Mouse (Mus musculus): ENCODE measurements around the gene Zfp729a. TPM values are rescaled to one million over a fixed set of nuclear protein-coding genes. Genes with fewer than 3 reads are reported as not detected.

Gene Zfp729a
- polyA plus RNA-seq (2015; fragmentation: Nextera tagmentation; extraction: Ambion mirVana) = 1.4 and 1.7 TPM in 2 replicates

DNA sequence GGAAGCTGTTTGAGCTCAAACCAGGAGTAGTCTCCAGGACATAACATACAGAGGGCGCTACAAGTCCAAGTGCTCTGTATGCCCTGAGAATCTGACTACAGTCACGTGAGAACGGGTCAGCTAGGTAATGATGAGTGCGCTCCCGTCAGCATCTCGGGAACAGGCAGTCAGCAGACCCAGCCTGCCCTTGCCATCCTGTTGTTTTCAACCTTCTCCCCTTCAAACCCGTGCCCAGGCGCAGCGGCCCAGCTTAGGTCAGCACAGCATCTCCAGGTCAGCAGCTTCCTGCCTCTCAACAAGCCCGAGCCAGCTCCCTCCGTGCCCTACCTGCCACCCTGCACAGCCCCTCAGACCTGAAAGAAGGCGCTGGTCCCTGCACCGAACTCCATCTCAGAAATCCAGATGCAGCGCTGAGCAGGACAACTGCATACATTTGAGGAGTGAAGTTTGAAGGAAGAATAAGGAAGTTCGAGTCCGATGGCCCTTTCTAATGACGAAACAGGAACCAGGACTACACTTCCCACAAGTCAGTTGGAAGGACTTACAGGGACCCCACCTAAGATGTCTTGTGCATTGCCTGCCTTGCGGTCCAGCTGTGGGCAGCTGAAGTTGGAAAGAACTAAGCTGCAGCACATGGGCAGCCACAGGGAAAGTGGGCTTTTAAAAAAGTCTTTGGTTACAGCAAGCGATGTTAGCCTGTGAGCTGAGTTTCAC, at the start of gene Zfp729a, which contains the start of gene Gm49345:
TSS of gene Zfp729a (minus strand) at position 498 of the 714 bp plus-strand sequence.
TSS of gene Gm49345 (minus strand) at position 476 of the 714 bp plus-strand sequence.

GRCm38 (mm10) chr13:67686971-67687370, 49.4 kb upstream of the Zfp729a start, which contains the start of gene Zfp738:
Gene Zfp738 (minus strand): TSS chr13:67687071.

DNA sequence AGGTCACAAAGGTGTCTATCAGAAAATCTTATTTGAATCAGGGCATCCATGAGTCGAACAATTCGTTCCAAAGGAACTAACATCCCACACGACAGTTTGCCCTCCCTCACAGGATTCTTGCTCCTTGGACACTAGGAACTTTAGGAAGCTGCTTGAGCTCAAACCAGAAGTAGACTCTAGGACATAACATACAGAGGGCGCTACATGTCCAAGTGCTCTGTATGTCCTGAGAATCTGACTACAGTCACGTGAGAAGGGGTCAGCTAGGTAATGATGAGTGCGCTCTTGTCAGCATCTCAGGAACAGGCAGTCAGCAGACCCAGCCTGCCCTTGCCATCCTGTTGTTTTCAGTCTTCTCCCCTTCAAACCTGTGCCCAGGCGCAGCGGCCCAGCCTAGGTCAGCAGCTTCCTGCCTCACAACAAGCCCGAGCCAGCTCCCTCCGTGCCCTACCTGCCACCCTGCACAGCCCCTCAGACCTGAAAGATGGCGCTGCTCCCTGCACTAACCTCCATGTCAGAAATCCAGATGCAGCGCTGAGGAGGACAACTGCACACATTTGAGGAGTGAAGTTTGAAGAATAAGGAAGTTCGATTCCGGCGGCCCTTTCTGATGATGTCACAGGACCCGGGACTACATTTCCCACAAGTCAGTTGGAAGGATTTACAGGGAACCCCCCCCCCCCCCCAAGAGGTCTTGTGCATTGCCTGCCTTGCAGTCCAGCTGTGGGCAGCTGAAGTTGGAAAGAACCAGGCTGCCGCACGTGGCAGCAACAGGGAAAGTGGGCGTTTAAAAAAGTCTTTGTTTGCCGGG, 28.3 kb downstream of the Zfp729a start, which contains the start of gene Zfp729b:
TSS of gene Zfp729b (minus strand) at position 642 of the 811 bp plus-strand sequence.

Other genes starting within 250 kb of the Zfp729a start
- 5.2 and 5.7 TPM in 2 replicates for gene Zfp429, start 238.0 kb downstream of the Zfp729a start, polyA plus RNA-seq (2015; fragmentation: Nextera tagmentation; extraction: Ambion mirVana)
- 0.12 and 0.19 TPM in 2 replicates for gene Zfp459, start 216.4 kb downstream of the Zfp729a start, polyA plus RNA-seq (2015; fragmentation: Nextera tagmentation; extraction: Ambion mirVana)
- 12.6 and 15.1 TPM in 2 replicates for gene Zfp874a, start 186.2 kb downstream of the Zfp729a start, polyA plus RNA-seq (2015; fragmentation: Nextera tagmentation; extraction: Ambion mirVana)
- 4.2 and 4.6 TPM in 2 replicates for gene Zfp874b, start 153.5 kb downstream of the Zfp729a start, polyA plus RNA-seq (2015; fragmentation: Nextera tagmentation; extraction: Ambion mirVana)
- 5.8 and 6.9 TPM in 2 replicates for gene Zfp58, start 137.2 kb downstream of the Zfp729a start, polyA plus RNA-seq (2015; fragmentation: Nextera tagmentation; extraction: Ambion mirVana)
- gene Gm26965, start 111.6 kb downstream of the Zfp729a start, polyA plus RNA-seq (2015; fragmentation: Nextera tagmentation; extraction: Ambion mirVana) = not detected in 2 replicates
- 45.3 and 77.5 TPM in 2 replicates for gene Zfp87, start 111.6 kb downstream of the Zfp729a start, polyA plus RNA-seq (2015; fragmentation: Nextera tagmentation; extraction: Ambion mirVana)
- 7.8 and 9.3 TPM in 2 replicates for gene Zfp748, start 84.0 kb downstream of the Zfp729a start, polyA plus RNA-seq (2015; fragmentation: Nextera tagmentation; extraction: Ambion mirVana)
- gene Zfp729b, start 28.1 kb downstream of the Zfp729a start, polyA plus RNA-seq (2015; fragmentation: Nextera tagmentation; extraction: Ambion mirVana) = 3.7 and 4.0 TPM in 2 replicates
- gene Gm49345, start within 50 bp of the Zfp729a start, polyA plus RNA-seq (2015; fragmentation: Nextera tagmentation; extraction: Ambion mirVana) = not detected in 2 replicates
- 10.0 and 10.3 TPM in 2 replicates for gene Zfp738, start 49.3 kb upstream of the Zfp729a start, polyA plus RNA-seq (2015; fragmentation: Nextera tagmentation; extraction: Ambion mirVana)
- 3.7 and 5.6 TPM in 2 replicates for gene Zfp65, start 91.4 kb upstream of the Zfp729a start, polyA plus RNA-seq (2015; fragmentation: Nextera tagmentation; extraction: Ambion mirVana)
- 6.7 and 9.9 TPM in 2 replicates for gene Zfp85, start 117.4 kb upstream of the Zfp729a start, polyA plus RNA-seq (2015; fragmentation: Nextera tagmentation; extraction: Ambion mirVana)
- 2.4 and 2.8 TPM in 2 replicates for gene Zfp493, start 141.9 kb upstream of the Zfp729a start, polyA plus RNA-seq (2015; fragmentation: Nextera tagmentation; extraction: Ambion mirVana)
- gene Zfp273, start 175.9 kb upstream of the Zfp729a start, polyA plus RNA-seq (2015; fragmentation: Nextera tagmentation; extraction: Ambion mirVana) = 10.7 and 12.7 TPM in 2 replicates
- 4.8 and 5.0 TPM in 2 replicates for gene Gm10037, start 193.3 kb upstream of the Zfp729a start, polyA plus RNA-seq (2015; fragmentation: Nextera tagmentation; extraction: Ambion mirVana)
- gene BC048507, start 225.5 kb upstream of the Zfp729a start, polyA plus RNA-seq (2015; fragmentation: Nextera tagmentation; extraction: Ambion mirVana) = not detected in 2 replicates

Measured in adrenal gland, postnatal 0 days (tissue).